Mouse (Mus musculus) testis, adult 2 months (tissue): ENCODE results near the gene Mum1.

Experiments
- CTCF ChIP-seq: fragments of 200-500 bp; IDR thresholded peaks from 2 replicates; pipeline ENCODE4 v1.5.1; 2012; ENCODE audit warnings: low read depth, mild to moderate bottlenecking, inconsistent platforms, low read length, moderate library complexity; ENCODE audit not compliant: control insufficient read depth, insufficient read depth, insufficient replicate concordance
- POLR2A ChIP-seq: fragments of 200-500 bp; IDR thresholded peaks from 2 replicates; pipeline ENCODE4 v1.6.1; 2012; ENCODE audit warnings: low read depth, mild to moderate bottlenecking, inconsistent platforms, low read length, moderate library complexity; ENCODE audit not compliant: control insufficient read depth

GRCm38 (mm10) chr10:80177441-80178279 is 48.6 kb upstream of the Mum1 start:
- TF ChIP-seq CTCF = no peak
- TF ChIP-seq POLR2A = no peak
